ENCODE assay signal across 9 mouse cellular contexts in genomic region chr2:127551078-127551477, GRCm38 (mm10). TPM values are rescaled to one million over a fixed set of nuclear protein-coding genes. Genes with fewer than 3 reads are reported as not detected.
A peak's percentile ranks its signal among the peaks of the same experiment; 100 is the strongest.
DNase-seq lines count a peak whose midpoint lies in the region; ATAC-seq and TF ChIP-seq lines count a peak whose summit lies in the region.
"Had no signal": no experiment of that assay in that cellular context is flagged by ENCODE, and none has a peak within 500 bp of the region (broad histone marks: within the 10 kb centered on the region; RNA-seq: fewer than 3 reads in every experiment).

No protein-coding gene starts in this region.

- H3K4me1 ChIP-seq in thymus, adult 2 months (replicated peaks; ENCODE audit: control insufficient read depth, insufficient read depth, low read length): no peaks in the 10 kb centered on the region

- no peak overlapping the region for H3K4me3 ChIP-seq in gastrocnemius, adult 2 months
- H3K4me3 ChIP-seq in thymus, adult 2 months (ENCODE audit: control insufficient read depth, insufficient read depth, low read length): no peak overlapping the region
- H3K4me3 ChIP-seq: liver, embryonic 13.5 days had no signal

- TF ChIP-seq POLR2A in thymus, adult 2 months (IDR thresholded peaks at IDR 0.05; ENCODE audit: control insufficient read depth, extremely low read depth, insufficient read depth, low read length, poor library complexity): no peak

- no peak for DNase-seq in gastrocnemius, adult 2 months
- DNase-seq in gastrocnemius, postnatal 25 days: no peak
- peak; percentile 16 for DNase-seq in thymus, adult 2 months
- DNase-seq in thymus, postnatal 10 days (ENCODE audit: low spot score in 2 of 2): no peak
- DNase-seq in frontal cortex, adult 2 months (ENCODE audit: extremely low spot score in 1 of 2, low spot score in 1 of 2): peak; percentile 21 to 73
- no peak for DNase-seq in gastrocnemius, adult 8-10 months (ENCODE audit: low spot score in 2 of 2)
- DNase-seq in adrenal gland, postnatal 25 days: no peak
- DNase-seq: liver, embryonic 13.5 days had no signal

- ATAC-seq in megakaryocyte-erythroid progenitor cell, adult 5-6 weeks (replicated peaks; ENCODE audit: low FRiP score, low TSS enrichment, poor library complexity, severe bottlenecking): 0 out of 2 replicates have a peak, but pooled peaks have one; percentile 33

- no peaks in the 10 kb centered on the region for H3K27me3 ChIP-seq in thymus, adult 2 months (ENCODE audit: control insufficient read depth, insufficient read depth, low read length)

- intact Hi-C loops in gastrocnemius, adult 2 months (cut with DNase I): no loop called here

- peak; percentile 19; the same call in 1 of the 2 replicates for TF ChIP-seq CTCF in gastrocnemius, adult 2 months (IDR thresholded peaks at IDR 0.05)
- 0 out of 2 replicates have a peak, but pooled peaks have one; percentile 16 for TF ChIP-seq CTCF in thymus, adult 2 months (IDR thresholded peaks at IDR 0.05; ENCODE audit: borderline replicate concordance, control insufficient read depth, extremely low read depth, insufficient read depth, low read length, poor library complexity)

- 67% methylated on average over 5 of the region's 5 CpGs for WGBS in thymus, adult 2 months

- no peak overlapping the region for H3K27ac ChIP-seq in gastrocnemius, adult 2 months
- H3K27ac ChIP-seq in thymus, adult 2 months (ENCODE audit: control insufficient read depth, insufficient read depth, low read length): no peak overlapping the region
- H3K27ac ChIP-seq: liver, embryonic 13.5 days had no signal

- H3K36me3 ChIP-seq in thymus, adult 2 months (ENCODE audit: control insufficient read depth, insufficient read depth, low read length): no peaks in the 10 kb centered on the region
- H3K36me3 ChIP-seq: liver, embryonic 13.5 days had no signal

RNA-seq across cellular contexts. Expression of gene Prom2, which starts 9.8 kb away (rescaled TPM):
- total RNA-seq in gastrocnemius, adult 2 months (2021): not detected
- not detected for total RNA-seq in gastrocnemius, postnatal 25 days (2021)
- 4.8 and 5.5 TPM in 2 replicates for polyA plus RNA-seq in thymus, adult 2 months (2012; rRNA removed)
- polyA plus RNA-seq in frontal cortex, adult 2 months (2012; rRNA removed): 0.29 and 0.50 TPM in 2 replicates
- total RNA-seq in megakaryocyte-erythroid progenitor cell, adult 5-6 weeks (2014; fragmentation: Nextera tagmentation): not detected in 2 replicates
- total RNA-seq in megakaryocyte-erythroid progenitor cell, adult 5-6 weeks (2017): not detected in 2 replicates
- not detected for total RNA-seq in gastrocnemius, adult 8-10 months (2022)
- 0.18 TPM in 1 of 2 replicates, not detected in the other for total RNA-seq in adrenal gland, postnatal 25 days (2021)
- polyA plus RNA-seq: liver, embryonic 13.5 days had no signal

RNA-seq across cellular contexts. Expression of gene Kcnip3, which starts 29.2 kb away (rescaled TPM):
- total RNA-seq in gastrocnemius, adult 2 months (2021): under 1 TPM; 0.28 to 0.31 TPM
- under 1 TPM; 0.28 to 0.38 TPM for total RNA-seq in gastrocnemius, postnatal 25 days (2021)
- polyA plus RNA-seq in thymus, adult 2 months (2012; rRNA removed): 4.4 and 4.7 TPM in 2 replicates
- 87.8 and 92.9 TPM in 2 replicates for polyA plus RNA-seq in frontal cortex, adult 2 months (2012; rRNA removed)
- not detected in 2 replicates for total RNA-seq in megakaryocyte-erythroid progenitor cell, adult 5-6 weeks (2014; fragmentation: Nextera tagmentation)
- total RNA-seq in megakaryocyte-erythroid progenitor cell, adult 5-6 weeks (2017): 0.15 TPM in 1 of 2 replicates, not detected in the other
- total RNA-seq in gastrocnemius, adult 8-10 months (2022): under 1 TPM; 0.15 to 0.47 (median 0.24) TPM
- 4.8 and 6.0 TPM in 2 replicates for total RNA-seq in adrenal gland, postnatal 25 days (2021)

RNA-seq across cellular contexts. Expression of gene Zfp661, which starts 35.8 kb away (rescaled TPM):
- total RNA-seq in gastrocnemius, adult 2 months (2021): 1 to 10 TPM; 2.4 to 2.6 TPM
- total RNA-seq in gastrocnemius, postnatal 25 days (2021): 1 to 10 TPM; 1.7 to 2.1 TPM
- polyA plus RNA-seq in thymus, adult 2 months (2012; rRNA removed): 2.3 and 3.2 TPM in 2 replicates
- 9.0 and 9.3 TPM in 2 replicates for polyA plus RNA-seq in frontal cortex, adult 2 months (2012; rRNA removed)
- total RNA-seq in megakaryocyte-erythroid progenitor cell, adult 5-6 weeks (2014; fragmentation: Nextera tagmentation): 4.5 and 6.5 TPM in 2 replicates
- 4.5 and 6.2 TPM in 2 replicates for total RNA-seq in megakaryocyte-erythroid progenitor cell, adult 5-6 weeks (2017)
- 1 to 10 TPM; 2.2 to 3.6 (median 2.3) TPM for total RNA-seq in gastrocnemius, adult 8-10 months (2022)
- total RNA-seq in adrenal gland, postnatal 25 days (2021): 4.5 and 4.8 TPM in 2 replicates

RNA-seq across cellular contexts. Expression of gene Mrps5, which starts 35.9 kb away (rescaled TPM):
- total RNA-seq in gastrocnemius, adult 2 months (2021): 10 to 100 TPM; 74.1 to 96.2 TPM
- total RNA-seq in gastrocnemius, postnatal 25 days (2021): 10 to 100 TPM; 78.9 to 79.3 TPM
- polyA plus RNA-seq in thymus, adult 2 months (2012; rRNA removed): 84.0 and 91.9 TPM in 2 replicates
- polyA plus RNA-seq in frontal cortex, adult 2 months (2012; rRNA removed): 113 and 115 TPM in 2 replicates
- 74.2 and 98.4 TPM in 2 replicates for total RNA-seq in megakaryocyte-erythroid progenitor cell, adult 5-6 weeks (2014; fragmentation: Nextera tagmentation)
- 164 and 215 TPM in 2 replicates for total RNA-seq in megakaryocyte-erythroid progenitor cell, adult 5-6 weeks (2017)
- total RNA-seq in gastrocnemius, adult 8-10 months (2022): 10 to 100 TPM; 64.8 to 78.4 (median 74.5) TPM
- total RNA-seq in adrenal gland, postnatal 25 days (2021): 97.4 and 98.4 TPM in 2 replicates

Comparison
In these comparisons a context has a peak if more than half of its experiments do, and no peak if none do; other contexts are left out.
1. DNase-seq: peak in thymus, adult 2 months (single experiment) and frontal cortex, adult 2 months (2 of 2); none in gastrocnemius, adult 2 months (single experiment), gastrocnemius, postnatal 25 days (single experiment), thymus, postnatal 10 days (0 of 2), gastrocnemius, adult 8-10 months (0 of 2) and adrenal gland, postnatal 25 days (single experiment).